Mouse (Mus musculus): ENCODE results near the gene Knstrn.

- no peak for TF ChIP-seq CTCF (IDR thresholded peaks at IDR 0.05; ENCODE audit: low read depth, low read length)
- no peak for TF ChIP-seq POLR2A (IDR thresholded peaks at IDR 0.05; ENCODE audit: borderline replicate concordance, low read depth, low read length)
These were observed 85.5 kb downstream of the Knstrn start for GRCm38 (mm10) chr2:118899306-118899705.
